Mouse (Mus musculus): ENCODE results near the gene Dusp27. TPM values are rescaled to one million over a fixed set of nuclear protein-coding genes. Genes with fewer than 3 reads are reported as not detected.

The Dusp27 gene
- total and polyA plus RNA-seq, 2 experiments from 2014 or later: 33.2 to 39.9 TPM

GRCm38 (mm10) chr1:166167405-166167804, 39.7 kb upstream of the Dusp27 start:
- TF ChIP-seq CTCF (IDR thresholded peaks at IDR 0.05; ENCODE audit: low read depth) (no peak), EP300 (IDR thresholded peaks at IDR 0.05; ENCODE audit: low read depth) (no peak)
- DNase-seq (ENCODE audit: low spot score): no peak
- Histone ChIP-seq H3K4me3 (ENCODE audit: low read depth, low read length) (no peak overlapping the region), H3K36me3 (replicated peaks; ENCODE audit: control insufficient read depth, insufficient read depth, low read length) (no peaks in the 10 kb centered on the region), H3K27me3 (ENCODE audit: control insufficient read depth, insufficient read depth, low read length) (0 out of 2 replicates have a peak, but pooled peaks cover 3% of the 10 kb centered on the region), H3K4me2 (ENCODE audit: low read depth, low read length) (no peak overlapping the region), H3K9ac (replicated peaks; ENCODE audit: low read depth, low read length) (no peak overlapping the region), H3K27ac (ENCODE audit: low read depth) (no peak overlapping the region), H3K4me1 (ENCODE audit: control insufficient read depth, insufficient read depth) (no peaks in the 10 kb centered on the region), H3K9me3 (replicated peaks; ENCODE audit: control insufficient read depth, low read length) (no peaks in the 10 kb centered on the region)
- WGBS: 71% methylated on average over 4 of the region's 4 CpGs
- ATAC-seq (ENCODE audit: insufficient read depth, low read depth): no peak

- Histone ChIP-seq H3K4me3 (ENCODE audit: low read depth, low read length) (no peak overlapping the region), H3K9ac (replicated peaks; ENCODE audit: low read depth, low read length) (no peak overlapping the region), H3K27me3 (ENCODE audit: control insufficient read depth, insufficient read depth, low read length) (peaks cover 9% of the 10 kb centered on the region; the same call in 1 of the 2 replicates), H3K27ac (ENCODE audit: low read depth) (no peak overlapping the region), H3K36me3 (replicated peaks; ENCODE audit: control insufficient read depth, insufficient read depth, low read length) (no peaks in the 10 kb centered on the region), H3K9me3 (replicated peaks; ENCODE audit: control insufficient read depth, low read length) (no peaks in the 10 kb centered on the region), H3K4me2 (ENCODE audit: low read depth, low read length) (no peak overlapping the region), H3K4me1 (ENCODE audit: control insufficient read depth, insufficient read depth) (no peaks in the 10 kb centered on the region)
- TF ChIP-seq CTCF (IDR thresholded peaks at IDR 0.05; ENCODE audit: low read depth) (no peak), EP300 (IDR thresholded peaks at IDR 0.05; ENCODE audit: low read depth) (no peak)
- ATAC-seq (ENCODE audit: insufficient read depth, low read depth): no peak
- WGBS: 90% methylated on average over 9 of the region's 9 CpGs
- no peak for DNase-seq (ENCODE audit: low spot score)
Observed at GRCm38 (mm10) chr1:166165159-166165558, 37.4 kb upstream of the Dusp27 start.

GRCm38 (mm10) chr1:166164580-166164979, 36.9 kb upstream of the Dusp27 start:
- Histone ChIP-seq H3K9ac (replicated peaks; ENCODE audit: low read depth, low read length) (no peak overlapping the region), H3K4me2 (ENCODE audit: low read depth, low read length) (no peak overlapping the region), H3K9me3 (replicated peaks; ENCODE audit: control insufficient read depth, low read length) (no peaks in the 10 kb centered on the region), H3K36me3 (replicated peaks; ENCODE audit: control insufficient read depth, insufficient read depth, low read length) (no peaks in the 10 kb centered on the region), H3K4me1 (ENCODE audit: control insufficient read depth, insufficient read depth) (no peaks in the 10 kb centered on the region), H3K27me3 (ENCODE audit: control insufficient read depth, insufficient read depth, low read length) (peaks cover 9% of the 10 kb centered on the region; the same call in 1 of the 2 replicates), H3K27ac (ENCODE audit: low read depth) (no peak overlapping the region), H3K4me3 (ENCODE audit: low read depth, low read length) (no peak overlapping the region)
- DNase-seq (ENCODE audit: low spot score) (no peak), ATAC-seq (ENCODE audit: insufficient read depth, low read depth) (no peak)
- 86% methylated on average over 14 of the region's 14 CpGs for WGBS
- no peak for TF ChIP-seq EP300 (IDR thresholded peaks at IDR 0.05; ENCODE audit: low read depth)
- TF ChIP-seq CTCF (IDR thresholded peaks at IDR 0.05; ENCODE audit: low read depth): no peak

DNA sequence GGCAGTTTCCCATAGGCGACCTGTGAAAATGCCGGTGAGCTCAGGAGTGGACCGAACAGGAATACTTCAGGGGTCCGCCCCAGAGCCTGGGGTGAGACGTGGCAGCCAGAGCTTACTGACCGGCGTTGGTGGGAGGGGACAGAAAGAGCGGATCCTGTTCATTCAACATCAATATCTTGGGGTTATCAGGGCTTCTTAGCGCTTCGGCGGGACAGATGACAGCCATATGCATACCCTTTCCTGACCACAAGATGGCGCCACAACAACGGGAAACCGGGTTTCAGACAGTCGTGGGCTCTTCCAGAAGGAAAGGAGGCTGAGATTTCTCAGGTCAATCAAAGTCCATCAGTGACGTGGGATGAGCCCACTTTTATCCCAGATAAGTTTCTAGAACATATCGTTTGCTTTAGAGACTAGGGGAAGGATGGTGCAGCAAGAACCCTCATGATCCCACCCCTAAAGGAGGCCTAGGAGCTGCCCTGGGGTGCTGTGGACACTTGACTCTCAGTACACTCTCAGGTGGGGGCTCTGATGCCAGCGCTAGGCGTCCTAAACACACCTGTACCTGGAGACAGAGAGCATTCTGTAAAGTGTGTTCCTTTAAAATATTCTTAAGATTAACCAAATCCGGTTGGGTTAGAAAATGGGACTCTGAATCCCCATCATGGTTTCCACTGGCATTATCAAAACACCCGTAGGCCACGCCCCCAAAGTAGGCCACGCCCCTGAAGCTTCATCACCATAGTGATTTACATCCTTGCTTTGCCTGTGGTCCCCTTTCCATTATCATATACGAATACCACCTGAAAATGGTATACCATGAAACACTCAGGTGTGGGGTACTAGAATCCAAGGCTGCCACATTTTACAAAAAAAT, 33.1 kb upstream of the Dusp27 start:
- ATAC-seq (ENCODE audit: insufficient read depth, low read depth) (peak; percentile 40; the same call in 1 of the 2 replicates), DNase-seq (ENCODE audit: low spot score) (peak; percentile 55)
- Histone ChIP-seq H3K9ac (replicated peaks; ENCODE audit: low read depth, low read length) (no peak overlapping the region), H3K27ac (ENCODE audit: low read depth) (no peak overlapping the region), H3K36me3 (replicated peaks; ENCODE audit: control insufficient read depth, insufficient read depth, low read length) (no peaks in the 10 kb centered on the region), H3K27me3 (ENCODE audit: control insufficient read depth, insufficient read depth, low read length) (peaks cover 18% of the 10 kb centered on the region), H3K9me3 (replicated peaks; ENCODE audit: control insufficient read depth, low read length) (no peaks in the 10 kb centered on the region), H3K4me2 (ENCODE audit: low read depth, low read length) (peak overlapping the region; percentile 32; the same call in 1 of the 2 replicates), H3K4me3 (ENCODE audit: low read depth, low read length) (no peak overlapping the region), H3K4me1 (ENCODE audit: control insufficient read depth, insufficient read depth) (no peaks in the 10 kb centered on the region)
- WGBS: 16% methylated on average over 24 of the region's 24 CpGs
- TF ChIP-seq EP300 (IDR thresholded peaks at IDR 0.05; ENCODE audit: low read depth): no peak
- peak; percentile 93 for TF ChIP-seq CTCF (IDR thresholded peaks at IDR 0.05; ENCODE audit: low read depth)

DNA sequence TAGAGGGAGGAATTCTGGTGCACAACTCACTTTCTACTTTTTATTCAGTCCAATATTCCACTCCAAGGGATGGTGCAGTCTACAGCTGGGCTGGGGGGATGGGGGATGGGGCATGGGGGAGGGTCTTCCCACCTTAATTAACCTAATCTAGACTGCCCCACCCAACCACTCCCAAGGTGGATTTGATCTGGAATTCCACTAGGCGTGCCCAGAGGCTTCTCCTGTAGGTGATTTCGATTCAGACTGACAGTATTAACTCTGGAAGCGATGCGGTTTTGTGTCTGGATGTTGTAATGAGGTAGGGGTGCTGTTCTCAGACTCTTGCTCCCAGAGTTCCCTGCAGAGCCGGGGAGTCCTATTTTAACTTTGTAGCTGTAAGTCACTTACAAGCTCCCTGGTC, 32.4 kb upstream of the Dusp27 start:
- Histone ChIP-seq H3K27ac (ENCODE audit: low read depth) (no peak overlapping the region), H3K27me3 (ENCODE audit: control insufficient read depth, insufficient read depth, low read length) (peaks cover 24% of the 10 kb centered on the region), H3K9ac (replicated peaks; ENCODE audit: low read depth, low read length) (no peak overlapping the region), H3K4me1 (ENCODE audit: control insufficient read depth, insufficient read depth) (no peaks in the 10 kb centered on the region), H3K36me3 (replicated peaks; ENCODE audit: control insufficient read depth, insufficient read depth, low read length) (no peaks in the 10 kb centered on the region), H3K4me2 (ENCODE audit: low read depth, low read length) (no peak overlapping the region; the same call in 1 of the 2 replicates), H3K4me3 (ENCODE audit: low read depth, low read length) (no peak overlapping the region), H3K9me3 (replicated peaks; ENCODE audit: control insufficient read depth, low read length) (no peaks in the 10 kb centered on the region)
- WGBS: 43% methylated on average over 5 of the region's 5 CpGs
- DNase-seq (ENCODE audit: low spot score) (no peak), ATAC-seq (ENCODE audit: insufficient read depth, low read depth) (no peak)
- TF ChIP-seq EP300 (IDR thresholded peaks at IDR 0.05; ENCODE audit: low read depth) (no peak), CTCF (IDR thresholded peaks at IDR 0.05; ENCODE audit: low read depth) (no peak)

All from heart, postnatal 0 days (tissue).